Mouse (Mus musculus) NIH3T3 (cell line): Measurements from ENCODE around the gene Agpat4.

Experiments used
- DNase-seq: peaks from one replicate; pipeline ENCODE4 v3.0.0-alpha.2; 2012; ENCODE audit warnings: low read depth

Gene Agpat4

GRCm38 (mm10) chr17:12160984-12161764, 42.7 kb downstream of the Agpat4 start:
- peak; percentile 79 for DNase-seq

- no peak for DNase-seq
Measured at GRCm38 (mm10) chr17:12161877-12162276, 43.4 kb downstream of the Agpat4 start.

GRCm38 (mm10) chr17:12162824-12163223, 44.3 kb downstream of the Agpat4 start:
- DNase-seq, result peak; percentile 64

- peak; percentile 34 for DNase-seq
Measured at GRCm38 (mm10) chr17:12163403-12163802, 44.9 kb downstream of the Agpat4 start.

GRCm38 (mm10) chr17:12163903-12164302, 45.4 kb downstream of the Agpat4 start:
- no peak for DNase-seq

- no peak for DNase-seq
Measured at GRCm38 (mm10) chr17:12164507-12164906, 46.0 kb downstream of the Agpat4 start.

- no peak for DNase-seq
Measured at GRCm38 (mm10) chr17:12165009-12165695, 46.6 kb downstream of the Agpat4 start.

- DNase-seq, result no peak
Measured at GRCm38 (mm10) chr17:12165701-12166100, 47.2 kb downstream of the Agpat4 start.

GRCm38 (mm10) chr17:12168536-12168935, 50.0 kb downstream of the Agpat4 start:
- DNase-seq, result peak; percentile 87

GRCm38 (mm10) chr17:12169326-12169836, 50.9 kb downstream of the Agpat4 start:
- DNase-seq, result no peak

GRCm38 (mm10) chr17:12170791-12171497, 52.4 kb downstream of the Agpat4 start:
- DNase-seq, result peak; percentile 81

- DNase-seq, result peak; percentile 23
Measured at GRCm38 (mm10) chr17:12171666-12172065, 53.2 kb downstream of the Agpat4 start.

GRCm38 (mm10) chr17:12174221-12174620, 55.7 kb downstream of the Agpat4 start:
- DNase-seq, result no peak

GRCm38 (mm10) chr17:12174896-12175295, 56.4 kb downstream of the Agpat4 start:
- no peak for DNase-seq

GRCm38 (mm10) chr17:12175626-12176025, 57.1 kb downstream of the Agpat4 start:
- no peak for DNase-seq

- no peak for DNase-seq
Measured at GRCm38 (mm10) chr17:12179339-12179738, 60.8 kb downstream of the Agpat4 start.

GRCm38 (mm10) chr17:12179766-12180165, 61.3 kb downstream of the Agpat4 start:
- no peak for DNase-seq

GRCm38 (mm10) chr17:12182702-12183485, 64.4 kb downstream of the Agpat4 start:
- no peak for DNase-seq

GRCm38 (mm10) chr17:12184283-12184682, 65.8 kb downstream of the Agpat4 start:
- DNase-seq, result no peak

GRCm38 (mm10) chr17:12185855-12186254, 67.4 kb downstream of the Agpat4 start:
- DNase-seq, result no peak

- no peak for DNase-seq
Measured at GRCm38 (mm10) chr17:12186341-12186740, 67.8 kb downstream of the Agpat4 start.

- DNase-seq, result peak; percentile 89
Measured at GRCm38 (mm10) chr17:12187782-12188181, 69.3 kb downstream of the Agpat4 start.
